Mouse (Mus musculus) frontal cortex, postnatal 14 days (tissue): ENCODE measurements around the gene Ankrd34a.
"Not testable (repeated sequence)": the region's sequence is repeated elsewhere in the genome, so short reads cannot be mapped to it uniquely, and the experiment has no call there.

Source experiments
- DNase-seq, 2 experiments: peaks; one replicate each; pipeline ENCODE4 v3.0.0; 2022; ENCODE audit warnings: low spot score in 2 of 2

The Ankrd34a gene

DNA sequence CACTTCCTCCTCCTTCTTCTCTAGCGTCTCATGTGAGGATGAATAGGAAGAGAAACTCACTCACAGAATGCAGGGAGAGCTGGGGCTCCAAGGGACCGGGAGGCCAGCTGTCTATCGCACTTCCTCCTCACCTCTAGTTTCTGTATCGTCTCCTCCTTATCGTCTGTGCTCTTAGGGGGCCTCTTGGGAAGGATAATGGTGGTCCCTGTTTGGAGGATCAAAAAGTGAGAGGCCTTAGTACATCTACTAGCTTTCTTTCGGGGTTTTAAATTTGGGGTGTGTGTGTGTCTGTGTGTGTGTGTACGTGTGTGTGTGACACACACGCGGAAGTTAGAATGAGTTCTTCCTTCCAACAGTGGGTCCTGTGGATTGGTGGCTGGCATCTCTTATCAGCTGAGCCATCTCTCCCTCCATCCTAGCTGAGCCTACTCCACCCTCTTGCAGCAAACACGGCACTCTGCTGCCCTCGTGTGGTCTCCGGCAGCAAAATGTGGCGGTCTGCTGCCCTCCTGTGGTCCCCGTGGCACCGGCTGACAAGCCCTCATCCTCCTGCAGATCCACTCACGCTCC is 16.5 kb upstream of the Ankrd34a start:
- DNase-seq, result peak; percentile 87 to 89

DNA sequence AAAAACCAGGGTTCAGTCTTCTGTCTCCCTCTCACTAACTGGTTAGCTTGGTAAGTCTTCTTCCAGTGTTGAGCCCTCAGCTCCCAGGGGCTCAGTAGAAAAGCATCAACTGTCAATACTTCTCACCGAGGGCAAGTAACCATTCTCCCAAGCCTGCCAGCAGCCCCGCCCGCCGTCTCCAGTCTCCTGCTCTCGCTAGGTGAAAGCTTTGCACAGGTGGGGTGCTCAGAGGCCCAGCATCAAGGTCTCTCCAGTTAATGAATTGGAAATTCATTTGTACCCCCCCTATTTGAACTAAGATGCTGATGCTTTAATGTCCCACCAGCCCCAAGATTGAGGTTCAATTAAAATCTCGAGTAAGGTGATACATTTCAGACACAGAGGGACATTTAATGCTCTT is 15.3 kb upstream of the Ankrd34a start:
- no peak for DNase-seq

DNA sequence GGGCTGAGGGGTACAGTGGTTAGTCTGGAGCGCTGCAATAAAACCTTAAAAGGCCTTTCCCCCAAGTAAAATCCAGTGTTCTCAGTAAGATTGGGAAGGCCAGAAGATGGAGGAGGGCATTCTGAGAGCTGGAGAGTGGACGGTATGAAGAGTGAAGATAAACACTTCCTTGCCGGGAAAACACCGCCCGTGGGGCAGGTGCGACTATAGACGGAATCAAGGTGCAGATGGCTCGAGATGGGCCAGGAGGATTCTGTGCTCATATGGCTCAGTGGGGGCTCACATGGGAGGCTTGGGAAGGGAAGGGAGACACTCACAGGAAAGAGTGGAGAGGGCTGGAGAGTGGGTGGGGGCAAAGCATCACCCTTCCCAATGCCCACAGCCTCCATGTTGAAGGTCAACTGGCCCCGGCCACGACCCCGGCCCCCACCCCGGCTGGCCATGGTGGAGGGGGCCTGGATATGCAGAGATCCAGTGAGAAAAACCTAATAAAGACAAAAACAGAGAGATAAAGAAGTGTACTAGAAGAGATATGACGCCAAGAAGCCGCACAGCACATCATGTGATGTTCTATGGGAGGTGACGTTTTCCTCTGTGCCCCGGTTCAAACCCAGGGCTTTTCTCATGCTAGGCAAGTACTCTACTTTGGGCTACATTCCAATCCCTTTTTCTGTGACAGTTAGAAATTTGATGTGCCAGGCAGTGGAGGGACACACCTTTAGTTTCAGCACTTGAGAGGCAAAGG is 14.5 kb upstream of the Ankrd34a start:
- DNase-seq, result no peak

DNA sequence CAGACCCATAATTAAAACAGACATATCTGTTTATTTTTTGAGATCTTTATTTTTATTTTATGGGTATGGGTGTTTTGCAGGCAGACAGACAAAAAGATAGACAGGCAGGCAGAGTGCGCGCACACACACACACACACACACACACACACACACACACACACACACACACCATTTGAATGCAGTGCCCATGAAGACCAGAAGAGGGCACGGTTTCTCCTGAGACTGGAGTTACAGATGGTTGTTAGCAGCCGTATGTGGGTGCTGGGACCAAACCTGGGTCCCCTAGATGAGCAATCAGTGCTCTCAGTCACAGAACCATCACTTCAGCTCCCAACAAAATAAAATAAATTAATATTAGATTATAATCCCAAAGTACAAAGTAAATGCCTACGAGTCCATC is 13.1 kb upstream of the Ankrd34a start:
- no peak for DNase-seq

DNA sequence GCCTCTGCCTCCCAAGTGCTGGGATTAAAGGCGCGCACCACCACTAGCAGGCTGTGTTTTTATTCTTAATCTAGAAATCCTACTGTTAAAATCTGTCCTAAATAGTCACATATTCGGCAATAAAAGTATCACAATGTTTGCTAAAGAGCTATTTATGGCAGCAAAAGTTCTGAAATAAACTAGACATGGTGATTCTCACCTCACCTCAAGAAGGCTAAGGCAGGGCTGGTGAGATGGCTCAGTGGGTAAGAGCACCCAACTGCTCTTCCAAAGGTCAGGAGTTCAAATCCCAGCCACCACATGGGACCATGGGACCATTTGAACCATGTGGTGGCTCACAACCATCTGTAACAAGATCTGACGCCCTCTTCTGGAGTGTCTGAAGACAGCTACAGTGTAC is 5.8 kb upstream of the Ankrd34a start:
- no peak for DNase-seq

DNA sequence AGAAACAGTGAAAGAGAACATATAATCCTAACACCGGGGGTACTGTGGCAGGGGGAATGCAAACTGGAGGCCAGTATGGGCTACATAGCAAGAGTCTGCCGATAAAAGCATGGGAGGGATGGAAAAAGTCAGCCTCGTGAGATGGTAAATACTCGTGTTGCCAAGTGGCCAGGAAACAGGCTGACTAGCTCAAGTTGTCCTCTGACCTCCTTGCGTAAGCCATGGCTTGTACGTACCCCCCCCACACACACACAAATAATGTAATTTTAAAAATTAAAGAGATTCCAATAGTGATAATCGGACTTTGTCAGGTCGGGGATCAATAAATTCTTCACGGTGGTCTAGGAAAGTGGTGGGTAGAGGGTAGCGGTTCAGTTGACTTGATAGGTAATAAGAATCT is 3.1 kb upstream of the Ankrd34a start:
- no peak for DNase-seq

DNA sequence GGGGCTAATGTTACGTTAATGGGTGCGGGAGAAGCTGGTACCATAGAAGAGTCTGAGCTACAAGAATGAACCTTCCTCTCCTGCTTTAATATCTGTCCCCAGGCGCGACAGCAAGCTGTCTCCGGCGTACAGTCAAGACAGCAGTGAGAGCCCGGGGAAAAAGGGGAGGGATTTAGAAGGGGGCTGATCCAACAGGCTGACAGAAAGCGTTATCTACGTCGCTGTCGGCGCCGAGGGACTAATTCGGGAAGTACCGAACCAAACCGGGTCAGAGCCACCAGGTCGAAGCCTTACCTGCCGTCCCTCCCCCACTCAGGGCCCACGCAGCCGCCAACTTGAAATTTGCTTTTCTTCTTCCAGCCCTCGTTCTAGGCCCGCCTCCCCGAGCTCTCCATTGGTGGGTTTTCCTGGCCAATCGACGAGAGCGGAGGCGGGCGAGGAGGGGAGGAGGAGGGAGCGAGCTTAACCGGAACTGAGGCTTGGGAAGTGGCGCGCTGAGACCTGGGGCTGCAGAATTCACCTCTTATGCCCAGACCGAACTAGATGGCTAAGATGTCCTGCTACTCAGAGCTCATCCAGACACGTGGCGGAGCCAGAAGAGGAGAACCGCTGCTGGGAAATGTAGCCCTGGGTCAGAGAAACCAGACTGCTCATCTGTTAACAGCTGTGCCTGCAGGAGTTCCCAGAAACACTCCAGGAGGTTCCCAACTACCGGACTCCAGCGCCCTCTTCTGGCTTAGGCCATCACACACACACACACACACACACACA is 2.5 kb upstream of the Ankrd34a start, which contains the start of gene Polr3gl:
Gene Polr3gl (minus strand): TSS at position 392 of the 771 bp plus-strand sequence.
- peak; percentile 91 to 94 for DNase-seq

DNA sequence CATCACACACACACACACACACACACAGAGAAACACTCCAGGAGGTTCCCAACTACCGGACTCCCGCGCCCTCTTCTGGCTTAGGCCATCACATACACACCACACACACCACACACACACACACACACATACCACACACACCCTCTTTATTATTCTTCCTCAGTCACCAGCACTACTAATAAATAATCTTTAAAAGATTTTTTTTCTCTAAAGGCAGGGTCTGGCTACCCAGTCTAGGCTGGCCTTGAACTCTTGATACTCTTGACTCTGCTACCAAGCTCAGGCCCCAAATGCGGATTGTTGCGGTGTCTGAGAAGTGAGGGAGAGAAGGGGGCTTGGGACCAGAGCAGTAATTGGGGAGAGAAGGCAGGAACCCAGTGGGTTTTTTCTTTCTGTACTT is 1.6 kb upstream of the Ankrd34a start:
- no peak for DNase-seq

DNA sequence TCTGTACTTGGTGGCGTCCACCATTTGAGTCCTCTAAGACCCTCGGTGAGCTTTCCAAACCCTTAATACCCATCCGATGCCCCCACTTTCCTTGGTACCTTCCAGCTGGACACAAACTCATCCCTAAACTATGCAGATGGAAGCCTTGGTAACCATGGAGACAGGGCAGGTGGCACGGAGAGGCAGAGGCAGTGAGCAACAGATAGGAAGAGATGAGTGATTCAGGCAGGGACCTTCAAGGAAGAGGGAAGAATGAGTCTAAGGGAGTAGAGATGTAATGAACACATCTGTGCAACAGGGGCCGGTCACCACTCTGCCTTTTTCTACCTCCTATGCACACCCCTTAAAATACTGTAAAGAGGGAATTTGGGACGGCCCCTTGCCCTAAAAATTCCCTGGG is 775 bp upstream of the Ankrd34a start:
- peak in 1 of 2 experiments; percentile 40 for DNase-seq

DNA sequence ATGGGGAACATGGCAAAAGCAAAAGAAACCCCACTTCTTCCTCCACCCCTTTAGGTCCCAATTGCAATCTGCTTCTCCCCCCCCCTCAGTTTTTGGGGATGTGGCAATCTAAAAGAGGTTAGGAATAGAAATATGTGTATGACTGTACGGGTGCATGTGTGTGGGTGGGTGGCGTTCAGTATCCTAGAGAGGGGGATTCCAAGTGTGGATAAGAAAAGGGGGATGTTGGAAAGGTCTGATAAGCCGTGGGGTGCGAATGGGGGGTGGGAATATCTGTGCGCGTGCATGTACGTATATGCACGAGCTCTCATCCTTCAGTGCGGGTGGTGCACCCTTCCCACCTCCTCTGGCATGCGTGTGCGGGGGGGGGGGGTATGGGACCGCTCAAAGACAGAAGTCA is 419 bp downstream of the Ankrd34a start:
- peak in 1 of 2 experiments; percentile 34 for DNase-seq

DNA sequence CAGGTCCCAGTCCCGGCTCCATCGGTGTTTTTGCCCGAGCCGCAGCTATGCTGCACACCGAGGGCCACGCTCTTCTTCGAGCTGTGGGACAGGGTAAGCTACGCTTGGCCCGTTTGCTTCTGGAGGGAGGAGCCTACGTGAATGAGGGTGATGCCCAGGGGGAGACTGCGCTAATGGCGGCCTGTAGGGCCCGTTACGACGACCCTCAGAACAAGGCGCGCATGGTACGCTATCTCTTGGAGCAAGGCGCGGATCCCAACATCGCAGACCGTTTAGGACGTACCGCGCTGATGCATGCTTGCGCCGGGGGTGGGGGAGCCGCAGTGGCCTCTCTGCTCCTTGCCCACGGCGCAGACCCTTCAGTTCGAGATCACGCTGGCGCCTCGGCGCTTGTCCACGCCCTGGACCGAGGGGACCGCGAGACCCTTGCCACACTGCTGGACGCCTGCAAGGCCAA is 1.0 kb downstream of the Ankrd34a start:
- DNase-seq, result peak; percentile 33 to 47

DNA sequence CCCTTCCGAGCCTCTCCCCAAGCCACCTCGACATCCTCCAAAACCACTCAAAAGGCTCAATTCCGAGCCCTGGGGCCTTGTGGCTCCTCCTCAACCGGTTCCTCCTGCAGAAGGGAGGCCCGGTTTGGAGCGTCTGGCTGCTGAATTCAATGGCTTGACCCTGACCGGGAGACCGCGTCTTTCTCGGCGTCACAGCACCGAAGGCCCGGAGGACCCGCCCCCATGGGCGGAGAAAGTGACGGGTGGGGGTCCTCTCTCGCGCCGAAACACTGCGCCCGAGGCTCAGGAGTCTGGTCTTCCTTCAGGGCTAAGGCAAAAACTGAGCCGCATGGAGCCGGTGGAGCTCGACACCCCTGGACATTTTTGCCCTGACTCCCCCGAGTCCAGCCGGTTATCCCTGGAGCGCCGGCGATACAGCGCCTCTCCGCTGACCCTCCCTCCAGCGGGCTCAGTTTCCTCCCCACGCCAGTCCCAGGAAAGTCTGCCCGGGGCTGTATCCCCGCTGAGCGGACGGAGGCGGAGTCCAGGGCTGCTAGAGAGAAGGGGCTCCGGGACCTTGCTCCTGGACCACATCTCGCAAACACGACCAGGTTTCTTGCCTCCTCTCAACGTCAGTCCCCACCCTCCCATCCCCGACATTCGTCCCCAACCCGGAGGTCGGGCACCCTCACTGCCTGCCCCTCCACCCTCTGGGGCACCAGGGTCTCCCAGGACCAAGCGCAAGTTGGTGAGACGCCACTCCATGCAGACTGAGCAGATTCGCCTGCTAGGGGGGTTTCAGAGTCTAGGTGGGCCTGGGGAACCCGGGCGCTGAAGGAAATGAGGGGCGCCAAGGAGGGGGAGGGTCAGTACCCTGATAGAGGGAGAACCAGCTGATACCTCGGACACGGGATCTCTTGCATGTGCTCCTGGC is 2.0 kb downstream of the Ankrd34a start:
- peak; percentile 53 to 61 for DNase-seq

DNA sequence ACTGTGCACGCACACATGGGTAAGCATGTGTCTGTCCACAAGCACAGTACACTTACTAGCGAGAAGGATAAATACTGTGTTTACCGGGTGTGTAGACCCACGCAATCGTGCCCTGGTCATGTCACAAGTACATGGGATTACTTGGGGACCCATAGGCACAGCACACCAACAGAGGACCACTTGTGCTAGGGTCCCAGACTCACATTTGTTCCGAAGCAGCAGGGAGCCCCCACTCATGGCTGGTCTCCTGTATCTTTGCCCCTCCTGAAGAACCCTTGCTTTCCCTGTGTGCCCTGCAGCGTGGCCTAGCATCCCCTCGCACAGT is 2.6 kb downstream of the Ankrd34a start:
- no peak for DNase-seq

DNA sequence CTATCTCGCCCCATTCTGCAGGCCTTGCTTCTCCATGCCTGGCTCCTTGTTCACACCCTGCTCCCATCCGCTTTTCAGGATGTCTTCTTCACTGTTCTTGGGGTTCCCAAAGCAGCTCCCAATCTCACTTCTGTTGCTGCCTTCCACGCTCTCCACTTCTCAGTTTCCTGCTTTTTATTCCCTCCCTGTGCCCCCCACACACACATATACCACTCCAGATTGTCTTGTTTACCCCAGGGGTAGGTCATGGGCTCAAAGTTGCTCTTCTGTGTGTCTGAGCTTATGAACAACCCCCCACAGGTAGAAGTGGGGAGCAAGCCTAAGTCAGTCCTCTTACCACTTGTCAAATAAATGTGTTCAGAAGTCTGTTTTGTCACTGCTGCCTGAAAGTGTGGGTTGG is 3.0 kb downstream of the Ankrd34a start:
- no peak for DNase-seq

DNA sequence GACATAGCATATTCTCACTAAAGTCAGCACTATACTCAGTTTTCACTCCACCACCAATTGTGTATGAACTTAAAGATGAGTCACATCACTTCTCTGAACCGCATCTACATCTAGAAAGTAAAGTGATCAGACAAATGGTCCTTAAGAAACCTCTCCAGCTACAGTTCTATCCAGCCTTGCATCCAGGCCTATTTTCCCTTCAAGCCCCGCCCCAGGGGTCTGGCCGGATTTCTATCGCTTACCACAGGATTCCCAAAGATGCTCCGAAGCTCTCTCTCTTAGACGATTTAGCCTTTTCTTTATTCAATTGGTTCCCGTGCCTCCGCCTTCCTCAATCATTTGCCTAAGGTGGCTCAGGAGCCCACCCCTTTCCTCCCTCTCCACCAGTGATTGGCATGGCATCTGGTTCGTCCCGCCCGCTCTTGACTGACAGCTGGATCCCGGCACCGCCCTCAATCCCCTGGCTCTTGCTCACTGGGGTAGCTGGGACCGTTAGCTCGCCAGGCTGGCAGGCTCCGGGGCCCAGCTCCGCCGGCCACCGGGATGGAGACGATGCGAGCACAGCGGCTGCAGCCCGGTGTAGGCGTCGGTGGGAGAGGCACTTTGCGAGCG is 4.3 kb downstream of the Ankrd34a start, which contains the start of gene Lix1l:
Gene Lix1l (plus strand): TSS at position 511 of the 612 bp plus-strand sequence.
- DNase-seq, result peak; percentile 92

DNA sequence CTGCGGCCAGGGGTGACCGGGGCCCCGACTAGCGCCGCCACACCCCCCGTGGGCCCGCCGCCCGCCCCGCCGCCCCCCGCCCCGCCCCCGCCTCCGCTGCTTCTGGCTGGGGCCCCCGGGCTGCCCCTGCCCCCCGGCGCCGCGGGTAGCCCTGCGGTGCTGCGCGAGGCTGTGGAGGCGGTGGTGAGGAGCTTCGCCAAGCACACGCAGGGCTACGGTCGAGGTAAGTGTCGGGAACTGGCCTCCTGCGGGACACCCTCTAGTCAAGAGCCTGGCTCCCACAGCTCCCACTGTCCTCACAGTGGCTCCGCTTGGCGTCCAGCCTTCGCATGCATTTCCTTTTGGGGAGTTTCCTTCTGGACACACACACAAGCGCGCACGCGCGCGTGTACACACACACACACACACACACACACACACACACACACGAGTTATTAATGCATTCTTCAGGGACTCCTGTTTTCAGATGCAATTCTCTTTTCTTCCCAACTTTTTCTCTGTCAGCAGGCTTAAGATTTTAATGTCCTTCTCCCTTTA is 4.9 kb downstream of the Ankrd34a start:
- DNase-seq, result peak; percentile 55

DNA sequence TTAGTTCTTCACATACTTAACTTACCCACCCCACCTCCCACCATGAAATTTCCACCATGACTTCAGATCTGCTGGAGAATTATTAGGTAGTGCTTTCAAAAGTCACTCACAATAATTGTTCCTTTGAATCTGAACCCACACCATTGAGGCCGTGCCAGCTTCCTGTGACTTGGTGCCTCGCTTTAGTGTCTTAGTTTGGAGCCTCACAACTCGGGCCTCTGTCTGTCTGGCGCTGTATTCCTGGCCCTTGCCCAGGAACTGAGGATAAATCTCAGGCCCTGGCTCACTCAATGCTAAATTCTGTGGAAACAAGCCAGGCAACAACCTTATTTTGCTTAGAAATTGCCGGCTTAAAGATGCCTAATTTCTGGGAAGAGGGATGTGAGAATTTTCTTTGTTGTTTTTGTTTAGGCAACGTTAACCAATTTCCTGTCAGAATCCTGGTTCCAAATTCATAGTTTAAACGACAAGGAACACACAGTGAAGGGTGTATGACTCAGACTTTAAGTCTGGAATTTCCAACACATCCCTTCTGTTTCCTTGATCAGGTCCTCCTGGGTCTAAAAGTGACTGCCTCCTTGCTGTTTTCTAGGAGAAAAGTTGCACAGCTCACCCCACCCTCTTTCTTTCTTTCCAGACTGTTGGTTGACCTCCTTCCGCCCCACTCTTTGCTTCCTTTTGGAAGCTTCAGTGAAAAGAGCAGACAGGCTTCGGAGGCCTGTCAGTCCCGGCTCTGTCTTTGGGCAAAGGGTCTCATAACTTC is 5.7 kb downstream of the Ankrd34a start:
- DNase-seq, result no peak

DNA sequence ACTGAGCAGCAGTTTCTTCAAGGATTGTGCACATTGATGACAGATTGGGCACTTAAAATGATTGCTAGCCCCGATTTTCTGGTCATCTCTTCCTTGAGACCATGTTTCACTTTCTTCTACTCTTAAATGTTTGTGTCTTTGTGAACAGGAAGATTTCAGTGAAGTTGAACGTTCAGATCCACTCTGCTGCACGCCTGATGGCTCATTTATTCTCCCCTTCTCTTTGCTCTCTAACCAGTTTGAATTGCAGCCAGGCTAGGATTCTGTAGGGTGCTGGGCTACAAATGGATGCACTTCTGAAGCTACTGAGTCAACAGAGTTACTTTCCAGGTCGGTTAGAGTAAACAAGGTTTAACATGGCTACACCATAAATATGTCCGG is 6.3 kb downstream of the Ankrd34a start:
- no peak for DNase-seq

DNA sequence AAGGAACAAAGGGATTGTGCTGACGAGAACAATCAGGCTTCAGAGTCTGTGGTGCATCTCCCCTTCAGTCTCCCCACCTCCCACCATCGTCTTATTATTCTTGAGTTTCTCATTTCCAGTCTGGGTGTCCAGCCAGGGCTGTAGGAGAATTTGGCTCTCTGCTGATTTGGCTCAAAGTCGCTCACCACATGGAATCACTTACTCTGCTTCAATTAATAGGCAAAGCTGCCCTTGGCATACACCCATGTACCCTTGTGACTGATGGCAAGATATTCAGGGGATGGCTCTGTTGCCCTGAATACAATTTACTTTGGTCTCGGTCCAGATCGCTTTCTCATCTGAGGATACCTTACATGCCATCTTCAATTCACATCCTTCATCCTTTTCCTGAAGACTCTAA is 6.9 kb downstream of the Ankrd34a start:
- DNase-seq, result no peak

DNA sequence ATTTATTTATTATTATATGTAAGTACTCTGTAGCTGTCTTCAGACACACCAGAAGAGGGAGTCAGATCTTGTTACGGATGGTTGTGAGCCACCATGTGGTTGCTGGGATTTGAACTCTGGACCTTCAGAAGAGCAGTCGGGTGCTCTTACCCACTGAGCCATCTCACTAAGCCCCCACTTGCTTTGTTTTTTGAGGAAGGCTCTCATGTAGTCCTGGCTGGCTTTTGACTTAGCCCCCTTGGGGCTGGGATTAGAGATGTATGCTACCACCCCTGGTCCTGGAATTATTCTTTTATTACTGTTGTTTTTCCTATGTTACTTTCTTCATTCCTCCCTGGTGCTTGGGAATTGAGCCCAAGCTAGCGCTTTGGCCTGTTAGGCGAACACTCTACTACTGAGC is 9.6 kb downstream of the Ankrd34a start:
- not testable (repeated sequence) for DNase-seq
